Mouse (Mus musculus) thymus, adult 18-20 months (tissue): ENCODE results near the gene Col6a2.

Experiments used
- DNase-seq, 2 experiments: peaks; one replicate each; pipeline ENCODE4 v3.0.0; 2022; ENCODE audit warnings: mixed read lengths in 2 of 2

Gene Col6a2

DNA sequence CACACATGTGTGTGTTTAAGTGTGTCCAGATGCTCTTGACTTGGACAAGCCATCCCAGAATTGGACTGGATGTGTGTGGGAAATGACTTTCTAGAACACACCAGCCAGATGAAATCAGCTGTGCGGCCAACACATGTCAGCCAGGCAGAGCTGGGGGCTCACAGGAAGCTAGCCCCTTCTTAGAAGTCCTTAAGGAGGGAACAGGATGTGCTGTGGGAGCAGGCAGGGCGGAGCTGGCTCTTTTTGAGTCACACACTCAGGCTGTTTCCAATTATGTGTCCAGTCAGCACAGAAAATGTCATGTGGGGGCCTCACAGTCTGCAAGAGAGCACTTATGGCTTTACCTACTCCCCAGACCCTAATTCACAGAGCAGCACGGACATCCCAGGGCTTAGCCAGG lies 12.6 kb upstream of the Col6a2 start:
- no peak for DNase-seq

DNA sequence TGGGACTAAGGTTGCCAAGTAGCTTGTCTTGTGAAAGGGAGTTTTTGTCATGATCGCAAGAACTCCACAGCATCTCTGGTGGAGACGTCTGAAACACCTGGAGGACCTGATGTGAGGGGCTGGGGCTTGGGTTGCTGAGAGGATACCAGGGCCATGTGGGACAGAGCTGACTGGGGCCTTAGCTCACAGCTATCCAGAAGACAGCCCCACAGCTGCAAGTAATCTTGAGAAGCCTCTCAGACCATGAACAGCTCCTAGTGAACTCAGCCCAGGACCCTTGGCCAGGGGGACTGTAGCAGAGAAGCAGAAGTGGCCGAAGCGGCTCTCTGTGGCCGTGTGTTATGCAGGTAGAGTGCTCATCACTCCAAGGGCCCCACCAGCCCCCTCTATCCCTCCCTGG lies 11.2 kb upstream of the Col6a2 start:
- DNase-seq: no peak

DNA sequence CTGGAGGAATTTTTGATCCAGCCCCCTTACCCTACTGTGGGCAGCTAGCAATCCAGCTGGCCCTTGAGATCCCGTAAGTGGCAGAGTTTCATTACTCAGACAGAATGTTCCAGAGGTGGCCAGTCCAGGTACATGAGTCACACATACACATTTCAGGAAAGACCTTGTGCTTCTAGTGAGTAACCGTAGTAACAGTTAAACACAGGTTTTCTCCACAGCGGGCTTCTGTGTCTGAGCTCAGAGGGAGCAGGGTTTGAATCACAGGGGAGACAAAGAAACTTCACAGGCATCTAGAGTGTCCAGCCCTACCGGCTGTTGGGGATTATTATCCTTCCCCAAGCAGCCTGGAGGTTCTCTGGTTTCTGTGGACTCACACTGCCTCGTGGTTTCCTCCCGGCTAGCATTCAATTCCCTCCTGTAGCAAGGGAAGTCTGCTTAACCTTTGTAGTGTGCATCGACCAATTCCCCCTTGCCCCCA lies 10.7 kb upstream of the Col6a2 start:
- no peak for DNase-seq

DNA sequence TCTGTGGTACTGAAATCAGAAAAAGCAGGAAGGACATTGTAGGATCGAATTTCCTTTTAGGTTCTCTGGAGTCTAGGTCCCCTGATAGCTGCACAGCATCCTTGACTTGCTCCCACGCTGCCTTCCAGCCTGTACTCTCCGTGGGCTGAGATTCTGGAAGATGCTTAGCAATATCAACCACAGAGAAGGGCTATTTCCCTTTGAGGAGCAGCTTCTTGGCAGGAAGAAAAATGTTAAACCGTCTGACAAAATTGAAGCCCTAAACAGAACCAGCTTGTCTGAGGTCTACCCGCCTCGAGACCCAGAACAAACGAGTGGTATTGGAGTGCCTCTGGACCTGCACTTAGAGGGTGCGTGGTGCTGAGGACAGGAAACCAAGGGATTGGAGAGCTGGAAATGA lies 9.2 kb upstream of the Col6a2 start:
- no peak for DNase-seq

DNA sequence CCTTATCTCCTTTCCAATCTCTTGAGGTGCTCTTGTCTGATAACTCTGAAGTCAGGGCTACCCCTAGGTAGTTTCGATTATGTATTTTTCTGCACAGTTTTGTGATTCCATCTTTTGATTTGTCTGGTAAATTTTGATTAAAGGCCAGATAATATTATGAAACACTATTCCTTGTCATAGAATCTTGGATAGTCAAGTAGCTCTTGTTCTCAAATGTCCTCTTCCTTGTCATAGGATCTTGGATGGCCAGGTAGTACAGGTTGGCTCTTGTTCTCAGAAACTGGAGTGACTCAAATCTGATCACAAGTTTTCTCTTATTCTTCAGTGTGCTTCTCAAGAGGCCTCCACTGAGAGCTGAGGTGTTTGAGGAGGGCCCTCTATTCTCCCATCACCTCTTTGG lies 7.2 kb upstream of the Col6a2 start:
- no peak for DNase-seq

DNA sequence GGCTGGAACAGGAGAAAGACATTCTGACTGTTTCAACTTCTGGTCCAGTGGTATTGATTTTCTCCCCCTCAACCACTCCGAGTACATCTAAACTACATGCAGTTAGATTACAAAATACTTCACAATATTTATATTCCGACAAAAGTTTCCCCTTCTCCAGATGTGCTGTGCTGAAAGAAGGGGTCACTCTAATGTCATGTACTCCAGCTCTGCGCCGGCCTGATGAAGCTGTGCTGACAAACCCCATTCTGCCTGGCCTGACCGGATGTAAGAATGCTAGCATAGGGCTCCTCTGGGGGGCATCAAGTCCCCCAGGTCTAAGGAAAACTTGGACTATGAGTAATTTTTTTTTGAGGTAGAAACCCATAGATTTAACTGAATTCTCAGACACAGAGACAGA lies 4.3 kb upstream of the Col6a2 start:
- DNase-seq: no peak

DNA sequence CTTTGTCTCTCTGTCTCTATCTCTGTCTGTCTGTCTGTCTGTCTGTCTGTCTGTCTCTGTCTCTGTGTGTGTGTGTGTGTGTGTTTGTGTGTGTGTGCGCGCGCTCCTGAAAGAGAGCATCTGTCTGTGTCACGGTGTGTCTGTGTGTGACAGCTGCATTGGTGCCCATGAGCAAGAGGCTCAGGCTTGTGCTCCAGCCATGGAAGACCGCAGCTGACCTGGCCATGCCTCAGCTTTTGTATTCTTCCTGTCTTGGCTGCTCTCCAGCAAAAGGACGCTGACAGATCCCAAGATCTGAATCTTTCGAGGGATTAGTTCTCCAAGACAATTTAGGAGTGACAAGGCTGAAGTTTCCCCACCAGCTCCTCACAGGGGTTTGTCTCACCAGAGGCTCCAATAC lies 1.5 kb upstream of the Col6a2 start:
- DNase-seq: no peak

DNA sequence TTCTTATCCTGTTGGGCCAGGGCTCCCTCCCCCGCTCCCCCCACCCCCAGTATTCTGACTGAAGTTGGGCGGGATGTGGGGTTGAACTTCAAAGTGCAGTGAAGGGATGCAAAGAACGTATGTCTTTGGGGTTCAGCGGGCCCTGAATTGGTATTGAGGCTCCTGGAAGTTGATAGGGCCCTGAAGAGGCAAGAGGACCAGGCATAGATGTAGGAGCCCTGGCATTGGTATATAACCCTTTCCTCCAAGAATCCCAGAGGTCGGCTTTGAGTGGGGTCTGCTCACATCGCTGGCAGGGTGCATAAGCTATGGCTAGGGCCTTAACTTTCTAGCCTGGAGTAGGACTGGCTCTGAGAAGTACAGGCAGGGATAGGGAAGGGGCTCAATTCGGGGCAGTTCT lies 304 bp upstream of the Col6a2 start:
- no peak for DNase-seq

DNA sequence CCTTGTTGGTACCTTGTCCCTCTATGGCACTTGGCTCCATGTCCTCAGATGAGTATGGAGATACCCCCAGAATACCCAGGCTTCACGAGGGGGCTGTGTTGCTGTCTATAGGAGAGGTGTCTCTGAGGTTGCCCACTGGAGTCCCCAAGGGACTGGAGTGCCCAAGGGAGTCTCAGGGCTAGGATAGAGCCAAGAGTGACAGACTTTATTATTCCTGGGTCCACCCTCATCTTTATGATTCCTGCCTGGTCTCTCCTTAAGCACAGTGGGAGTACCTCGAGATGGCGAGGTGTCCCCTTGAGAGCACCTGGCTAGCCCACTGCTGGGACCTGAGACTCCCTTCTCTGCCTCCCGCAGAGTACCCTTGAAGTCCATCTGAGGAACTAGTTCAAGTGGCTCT lies 1.0 kb downstream of the Col6a2 start:
- no peak for DNase-seq

DNA sequence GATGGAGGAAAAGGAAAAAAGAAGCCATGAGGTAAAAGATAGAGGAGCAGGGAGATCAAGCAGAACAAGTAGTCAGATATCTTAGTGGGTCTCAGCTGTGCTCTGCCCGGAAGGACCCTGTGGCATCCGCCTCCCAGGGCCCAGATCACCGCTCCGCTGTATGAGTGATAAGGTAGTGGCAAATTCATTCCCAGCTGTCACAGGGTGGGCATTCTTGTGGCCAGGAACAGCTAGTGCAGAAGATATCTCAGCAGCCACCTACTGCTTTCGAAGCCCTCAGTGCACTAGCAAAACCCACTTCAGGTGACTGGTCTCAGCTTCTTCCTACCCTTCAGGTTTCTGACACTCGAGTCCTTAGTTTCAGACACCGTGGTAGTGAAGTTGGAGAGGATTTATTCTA lies 11.0 kb downstream of the Col6a2 start:
- no peak for DNase-seq

DNA sequence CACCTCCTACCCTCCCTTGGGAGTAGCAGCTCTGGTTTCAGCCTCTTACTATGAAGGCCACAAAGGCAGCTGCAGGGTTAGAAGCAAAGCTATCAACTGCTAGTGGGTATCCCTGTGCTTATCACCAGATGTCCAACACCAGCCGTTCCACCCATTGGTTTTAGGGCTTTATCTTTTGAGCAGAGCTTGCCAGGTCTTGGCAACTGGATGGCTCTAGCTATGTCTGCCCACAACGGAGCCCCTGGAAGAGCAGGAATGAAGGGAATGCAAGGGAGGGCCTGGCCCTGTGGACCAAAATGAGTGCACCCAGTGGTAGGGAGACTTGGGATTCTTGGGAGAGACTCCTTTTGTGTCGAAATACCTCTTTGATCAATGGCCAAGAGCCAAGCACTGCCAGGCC lies 20.7 kb downstream of the Col6a2 start:
- DNase-seq: no peak

DNA sequence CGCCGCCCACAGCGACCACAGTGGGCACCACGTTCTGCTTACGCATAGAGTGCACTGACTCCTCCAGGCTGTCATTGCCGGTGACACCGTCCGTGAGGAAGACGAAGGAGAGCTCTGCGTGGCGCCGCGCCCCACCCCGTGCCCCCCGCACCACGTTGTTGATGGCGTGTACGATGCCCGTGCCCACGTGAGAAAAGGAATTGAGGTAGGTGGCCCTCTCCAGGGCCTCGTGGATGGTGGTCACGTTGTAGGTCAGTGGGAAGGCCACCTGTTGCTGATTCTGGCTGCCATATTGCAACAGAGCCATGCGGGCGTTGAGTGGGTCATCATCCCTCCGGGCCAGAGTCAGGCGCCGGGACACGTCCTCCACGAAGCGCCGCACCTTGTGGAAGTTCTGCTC lies 27.1 kb downstream of the Col6a2 start:
- no peak for DNase-seq

DNA sequence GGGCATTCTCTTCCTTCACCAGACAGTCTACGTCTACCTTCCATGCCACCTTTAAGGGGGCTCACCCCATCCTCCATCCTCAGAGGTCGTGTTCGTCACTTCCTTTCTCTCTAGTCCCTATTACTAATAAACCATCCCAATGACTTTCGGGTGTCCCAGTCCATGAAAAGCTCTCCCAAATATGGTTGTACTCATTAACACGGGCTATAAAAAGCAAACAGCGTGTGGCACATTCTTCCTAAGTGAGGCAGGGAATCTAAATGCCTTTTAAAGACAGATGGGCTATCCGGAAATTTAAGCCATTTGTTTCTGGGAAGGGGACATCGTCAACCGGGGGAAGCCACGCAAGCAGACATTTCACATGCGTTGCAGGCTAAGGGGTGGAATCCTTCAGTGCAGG lies 33.2 kb downstream of the Col6a2 start:
- DNase-seq: no peak

DNA sequence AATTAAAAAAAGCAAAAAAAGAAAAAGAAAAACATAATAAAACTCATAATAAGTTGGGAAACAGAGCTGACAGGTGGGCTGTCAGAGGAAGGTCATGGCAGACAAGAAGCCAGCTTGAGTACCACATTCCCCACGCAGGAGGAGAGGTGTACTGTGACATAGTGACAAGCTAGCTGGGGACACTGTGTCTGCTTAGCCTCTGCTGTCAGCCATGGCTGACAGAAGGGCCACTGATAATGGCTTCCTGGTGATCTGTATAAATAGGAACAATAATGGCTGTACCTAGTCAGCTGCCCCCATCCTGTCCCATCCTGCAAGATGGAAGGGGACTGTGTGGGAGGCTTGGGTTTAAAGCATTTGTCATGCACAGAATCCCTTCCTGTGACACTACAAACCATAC lies 37.2 kb downstream of the Col6a2 start:
- no peak for DNase-seq

DNA sequence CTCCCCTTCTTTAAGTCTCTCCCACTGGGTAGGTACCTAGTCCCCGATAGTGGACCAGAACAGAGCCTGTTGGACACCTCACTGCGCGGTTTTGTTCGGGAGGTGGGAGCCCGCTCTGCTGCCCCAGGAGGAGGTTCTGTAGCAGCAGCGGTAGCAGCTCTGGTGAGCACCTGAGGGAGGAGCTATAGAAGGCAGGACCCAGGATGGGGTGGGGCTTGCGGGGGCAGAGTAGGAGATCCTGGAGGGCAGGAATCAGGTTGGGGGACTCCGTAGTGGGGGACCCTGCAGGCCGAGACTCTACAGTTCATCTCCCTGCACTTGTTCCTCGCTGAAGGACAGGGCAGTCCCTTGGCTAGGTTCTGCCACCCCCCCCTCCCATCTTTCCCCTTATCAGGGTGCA lies 39.3 kb downstream of the Col6a2 start:
- DNase-seq: no peak

DNA sequence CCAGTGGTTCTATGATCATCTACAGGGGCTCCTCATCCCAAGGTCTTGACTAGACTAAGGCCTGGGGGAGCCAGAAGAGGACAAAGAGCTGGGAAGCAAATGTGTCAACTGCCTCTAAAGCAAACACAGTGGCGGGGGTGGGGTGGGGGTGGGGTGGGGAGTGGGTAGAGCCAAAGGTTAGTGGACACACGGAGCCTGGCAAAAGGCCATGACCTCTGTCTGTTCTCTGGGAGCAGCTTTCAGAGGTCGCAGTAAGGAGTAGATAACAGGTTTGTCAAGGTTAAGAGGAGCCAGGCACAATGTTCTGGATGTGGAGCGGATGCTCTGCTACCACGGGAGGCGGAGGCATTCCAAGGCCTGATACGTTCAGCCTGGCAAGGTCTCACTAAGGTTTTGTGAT lies 46.5 kb downstream of the Col6a2 start:
- no peak for DNase-seq

DNA sequence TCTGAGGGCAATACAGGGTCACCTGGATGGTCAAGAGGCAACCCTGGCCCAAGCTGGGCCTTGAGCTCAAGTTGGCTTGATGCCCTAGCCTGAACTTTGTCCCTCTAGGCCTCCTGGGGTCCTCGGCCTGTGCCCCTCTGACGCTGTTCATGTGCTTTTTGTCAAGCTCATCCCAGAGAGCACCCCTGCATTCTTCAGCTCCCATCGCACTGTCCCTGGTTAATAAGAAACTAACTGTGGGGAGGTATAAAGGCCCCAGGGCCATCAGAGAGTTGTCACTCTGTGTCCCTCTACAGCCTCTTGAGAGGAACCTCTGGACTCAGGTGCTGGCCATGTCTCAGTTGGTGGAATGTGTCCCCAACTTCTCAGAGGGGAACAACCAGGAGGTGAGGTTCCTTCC lies 48.1 kb downstream of the Col6a2 start, which contains the start of gene Ftcd:
Gene Ftcd (plus strand): TSS at position 275 of the 400 bp plus-strand sequence.
- DNase-seq: no peak

DNA sequence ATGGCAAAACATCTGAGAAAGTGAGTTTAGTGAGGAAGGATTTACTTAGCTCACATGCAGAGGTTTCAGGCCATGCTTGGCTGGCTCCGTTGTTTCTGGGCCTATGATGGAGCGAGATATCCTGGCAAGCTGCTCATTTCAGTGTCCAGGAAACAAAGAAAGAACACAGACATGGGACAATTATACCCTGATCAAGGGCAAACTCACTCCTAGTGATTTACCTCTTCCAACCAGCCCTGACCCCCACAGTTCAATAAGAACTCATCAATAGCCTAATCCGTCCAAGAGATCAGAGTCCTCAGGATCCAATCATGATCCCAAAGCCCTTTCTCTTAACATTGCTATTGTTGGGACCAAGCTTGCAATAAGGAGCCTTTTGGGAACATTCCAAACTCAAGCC lies 51.3 kb downstream of the Col6a2 start:
- DNase-seq: no peak

DNA sequence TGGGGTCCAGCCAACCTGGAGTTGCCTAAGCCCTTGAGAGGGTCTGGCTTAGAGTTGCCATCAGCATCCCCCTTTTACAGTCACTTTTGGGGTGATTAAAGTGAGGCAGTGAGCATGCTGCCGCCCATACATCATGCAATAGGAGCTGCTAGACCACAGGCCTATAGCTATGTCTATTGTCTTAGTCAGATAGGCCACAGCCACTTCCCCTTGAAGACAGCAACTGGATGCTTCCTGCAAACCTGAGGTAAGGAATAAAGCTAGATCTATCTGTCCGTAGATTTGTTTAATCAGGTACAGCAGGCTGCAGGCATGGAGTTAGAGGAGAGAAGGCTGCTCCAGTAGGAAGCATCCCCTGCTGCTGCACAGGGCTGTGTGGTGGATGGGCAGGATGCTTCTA lies 52.4 kb downstream of the Col6a2 start:
- no peak for DNase-seq

DNA sequence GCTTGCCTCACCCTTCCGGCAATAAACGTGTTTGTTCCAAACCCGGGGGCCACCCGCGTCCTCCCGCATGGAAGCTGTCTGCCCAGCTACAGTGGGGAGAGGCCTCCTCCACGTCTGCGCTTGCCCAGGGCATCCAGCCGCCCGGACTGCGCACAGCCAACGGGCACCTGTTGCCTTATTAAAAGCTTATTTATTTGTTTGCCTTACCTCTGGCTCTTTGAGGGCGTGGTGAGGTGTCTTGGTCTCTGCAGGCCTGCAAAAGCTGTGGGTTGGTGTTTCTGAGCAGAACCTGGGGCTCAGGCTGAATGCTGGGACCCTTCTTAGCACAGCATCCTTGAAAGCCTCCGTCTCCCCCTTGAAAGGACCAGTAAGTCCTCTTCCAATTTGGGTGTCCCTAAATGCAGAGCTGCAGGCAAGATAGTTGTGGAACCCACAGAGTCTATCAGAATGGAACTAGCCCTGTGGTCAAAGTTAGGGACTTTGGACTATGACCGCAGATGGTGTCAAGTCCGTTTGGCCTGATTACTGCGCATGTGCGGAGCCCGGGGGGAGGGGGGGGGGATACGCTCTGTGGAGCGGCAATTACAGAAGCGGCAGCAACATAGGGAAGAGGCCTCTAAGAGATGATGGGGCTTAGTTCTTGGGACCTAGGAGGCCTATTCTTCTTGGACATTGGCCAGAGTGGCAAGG lies 53.3 kb downstream of the Col6a2 start:
- no peak for DNase-seq

DNA sequence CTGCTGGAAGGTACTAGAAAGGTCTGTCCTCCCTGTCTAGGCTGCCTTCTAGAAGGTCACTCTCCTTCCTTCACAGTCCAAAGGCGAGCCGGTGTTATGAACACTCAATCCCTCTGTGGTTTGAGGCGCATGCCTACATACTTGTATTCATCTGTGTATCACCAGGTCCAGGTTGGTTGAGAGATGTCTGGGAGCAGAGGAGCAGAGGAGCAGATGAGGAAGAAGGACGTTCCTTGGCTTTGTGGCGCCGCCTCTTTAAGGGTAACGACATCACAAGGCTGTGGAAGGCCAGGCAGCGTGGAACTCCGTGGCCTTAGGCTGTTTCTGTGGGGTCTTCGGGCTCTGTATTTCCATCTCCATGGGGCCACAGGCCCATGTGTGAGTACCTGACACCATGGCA lies 61.5 kb downstream of the Col6a2 start, which contains the start of gene Spatc1l:
Gene Spatc1l (plus strand): TSS at position 301 of the 400 bp plus-strand sequence.
- no peak for DNase-seq

DNA sequence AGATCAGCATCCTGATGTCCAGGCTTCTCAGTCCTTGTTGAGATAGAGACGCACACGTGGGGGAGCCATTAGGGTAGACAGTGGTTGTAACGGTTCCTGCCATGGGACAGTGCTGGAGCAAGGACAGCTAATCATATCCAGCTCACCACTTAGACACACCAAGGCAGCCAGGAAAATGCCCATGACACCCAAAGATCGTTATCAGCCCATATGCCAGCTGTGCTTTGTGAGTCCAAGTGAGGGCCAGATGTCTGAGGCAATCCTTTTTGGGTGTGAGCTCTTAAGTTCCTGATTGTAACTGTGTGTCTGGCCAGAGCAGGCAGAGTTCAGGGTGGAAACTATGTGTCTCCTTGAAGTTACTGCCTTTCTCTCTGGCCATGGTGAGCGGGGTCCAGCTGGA lies 69.4 kb downstream of the Col6a2 start:
- no peak for DNase-seq

DNA sequence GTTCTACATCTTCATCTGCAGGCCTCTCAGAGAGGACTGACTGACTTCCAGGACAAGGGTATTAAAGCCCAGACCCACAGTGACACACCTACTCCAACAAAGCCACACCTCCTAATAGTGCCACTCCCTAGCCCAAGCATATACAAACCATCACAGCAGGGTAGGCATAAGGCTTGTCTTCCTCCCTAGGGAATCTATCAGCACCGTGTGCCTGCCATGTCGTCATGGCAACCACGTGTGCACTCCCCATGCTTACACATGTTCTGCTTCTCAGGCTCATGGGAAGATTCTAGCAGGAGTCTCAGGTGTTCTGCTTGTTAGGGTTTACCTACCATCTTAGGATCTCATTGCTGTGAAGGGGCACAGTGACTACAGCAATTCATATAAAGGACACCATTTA lies 71.9 kb downstream of the Col6a2 start:
- no peak for DNase-seq

DNA sequence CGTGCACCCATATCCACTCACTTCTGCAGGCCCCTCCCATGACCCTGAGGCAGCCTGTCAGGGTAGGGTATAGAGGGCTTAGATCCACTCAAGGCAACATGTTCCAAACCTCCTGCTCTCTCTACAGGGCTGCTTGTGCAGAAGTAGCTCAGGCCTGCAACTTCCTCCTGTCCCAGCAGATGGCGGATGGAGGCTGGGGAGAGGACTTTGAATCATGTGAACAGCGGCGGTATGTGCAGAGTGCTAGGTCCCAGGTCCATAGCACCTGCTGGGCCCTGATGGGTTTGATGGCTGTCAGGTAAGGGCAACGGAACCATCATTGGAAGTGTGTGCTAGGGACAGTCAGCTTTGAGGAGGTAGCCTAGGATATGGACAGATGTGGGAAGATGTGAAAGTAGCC lies 73.0 kb downstream of the Col6a2 start:
- DNase-seq: no peak

DNA sequence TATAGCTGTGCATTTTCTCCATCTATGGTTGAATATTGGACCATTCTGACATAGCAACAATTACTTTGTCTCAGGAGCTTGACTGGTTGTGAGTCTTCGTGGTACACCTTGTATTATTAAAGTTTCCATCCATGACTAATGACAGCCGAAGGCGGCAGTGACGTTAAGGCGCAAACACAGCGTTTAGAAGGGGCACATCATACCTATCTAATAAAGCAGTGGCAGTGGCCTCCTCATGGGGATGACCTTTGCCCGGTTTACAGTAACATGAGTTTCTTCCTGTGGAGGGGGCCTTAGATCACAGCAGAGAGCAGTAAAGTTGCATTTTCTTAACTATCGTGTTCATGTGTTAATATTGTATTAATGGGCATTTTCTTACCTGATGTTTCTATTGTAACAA lies 75.2 kb downstream of the Col6a2 start:
- DNase-seq: no peak
